Mouse (Mus musculus): ENCODE data around the gene Tbc1d22a.

DNA sequence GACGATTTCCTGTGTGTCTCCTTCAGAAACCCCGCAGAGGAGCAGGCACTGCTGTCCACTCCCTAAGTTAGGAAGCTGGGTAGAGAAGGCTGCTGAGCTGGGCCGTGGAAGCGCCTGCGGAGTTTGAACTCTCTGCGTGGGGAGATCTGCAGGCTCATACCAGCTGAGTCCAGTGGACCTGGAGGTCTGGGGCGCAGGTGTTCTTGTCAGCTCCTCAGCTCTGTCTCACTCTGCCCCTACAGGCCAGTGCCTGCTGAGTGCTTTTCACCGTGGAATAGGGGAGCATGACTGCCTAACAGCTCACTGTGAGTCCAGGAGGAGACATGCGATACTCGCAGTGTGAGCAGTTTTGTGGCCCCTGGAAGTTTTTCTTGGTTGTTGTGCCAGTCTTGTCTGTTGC is 123.5 kb downstream of the Tbc1d22a start:
- TF ChIP-seq CTCF (IDR thresholded peaks at IDR 0.05; ENCODE audit: borderline replicate concordance, control insufficient read depth, extremely low read depth, insufficient read depth, low read length, poor library complexity) (peak; percentile 73; the same call in 1 of the 2 replicates), POLR2A (IDR thresholded peaks at IDR 0.05; ENCODE audit: control insufficient read depth, extremely low read depth, insufficient read depth, low read length, poor library complexity) (no peak)

Measured in thymus, adult 2 months (tissue).